Mouse (Mus musculus) heart, adult 10 weeks (tissue): ENCODE measurements around the gene Cd40lg. TPM values are rescaled to one million over a fixed set of nuclear protein-coding genes. Genes with fewer than 3 reads are reported as not detected.

Source experiments
- polyA plus RNA-seq: library from polyadenylated mRNA; stranded (reverse); fragments of 350-450 nt; fragmentation: Illumina TruSeq; extraction: RNeasy Lipid Tissue Mini Kit (QIAGEN cat#74804); gene quantifications from one replicate; pipeline ENCODE4 v1.2.3, GENCODE M21; 2014; ENCODE audit warnings: low read depth, low replicate concordance

Cd40lg gene
- not detected for polyA plus RNA-seq

DNA sequence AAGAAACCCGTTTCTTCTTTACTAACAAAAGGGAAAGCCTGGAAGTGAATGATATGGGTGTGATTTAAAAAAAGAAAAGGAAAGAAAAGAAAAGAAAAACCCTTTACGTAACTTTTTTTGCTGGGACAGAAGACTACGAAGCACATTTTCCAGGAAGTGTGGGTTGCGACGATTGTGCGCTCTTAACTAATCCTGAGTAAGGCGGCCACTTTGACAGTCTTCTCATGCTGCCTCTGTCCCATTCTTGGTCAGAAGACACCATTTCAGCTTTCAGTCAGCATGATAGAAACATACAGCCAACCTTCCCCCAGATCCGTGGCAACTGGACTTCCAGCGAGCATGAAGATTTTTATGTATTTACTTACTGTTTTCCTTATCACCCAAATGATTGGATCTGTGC is at the start of gene Cd40lg:
TSS of gene Cd40lg (plus strand) at position 268 of the 400 bp plus-strand sequence.

Other genes with a start within 250 kb of the Cd40lg start
- not detected for gene Brs3, start 169.1 kb upstream of the Cd40lg start, polyA plus RNA-seq
- 72.2 TPM for gene Htatsf1, start 158.6 kb upstream of the Cd40lg start, polyA plus RNA-seq
- not detected for gene Vgll1, start 124.0 kb upstream of the Cd40lg start, polyA plus RNA-seq
- gene Arhgef6, start 126.6 kb downstream of the Cd40lg start, polyA plus RNA-seq: 66.1 TPM
- gene Rbmx, start 180.9 kb downstream of the Cd40lg start, polyA plus RNA-seq: 49.7 TPM
- not detected for gene Gm364, start 197.0 kb downstream of the Cd40lg start, polyA plus RNA-seq